Mouse (Mus musculus) cortical plate, adult 2 months (tissue): Measurements from ENCODE around the gene Fkbp5. TPM values are rescaled to one million over a fixed set of nuclear protein-coding genes. Genes with fewer than 3 reads are reported as not detected.

Source experiments
- H3K27ac ChIP-seq: fragments of 200-500 bp; 2 replicates; pipeline ENCODE4 v1.5.1; 2012; ENCODE audit warnings: low read length, control low read depth, inconsistent platforms; ENCODE audit not compliant: insufficient read depth
- H3K4me1 ChIP-seq: fragments of 200-500 bp; 2 replicates; pipeline ENCODE4 v1.6.1; 2011; ENCODE audit warnings: low read length; ENCODE audit not compliant: control insufficient read depth, insufficient read depth
- H3K4me3 ChIP-seq: fragments of 200-500 bp; 2 replicates; pipeline ENCODE4 v1.5.1; 2011; ENCODE audit warnings: mild to moderate bottlenecking, low read length, control low read depth; ENCODE audit not compliant: insufficient read depth
- CTCF ChIP-seq: fragments of 200-500 bp; IDR thresholded peaks from 2 replicates; pipeline ENCODE4 v1.5.1; 2011; ENCODE audit warnings: mild to moderate bottlenecking, control low read depth, low read length; ENCODE audit not compliant: insufficient read depth; ENCODE audit errors: extremely low read depth
- POLR2A ChIP-seq: fragments of 200-500 bp; IDR thresholded peaks from 2 replicates; pipeline ENCODE4 v1.6.1; 2011; ENCODE audit warnings: mild to moderate bottlenecking, low read length, control low read depth; ENCODE audit not compliant: insufficient read depth; ENCODE audit errors: extremely low read depth
- polyA plus RNA-seq: library from polyadenylated mRNA; depleted of rRNA; stranded (reverse); fragments of >200 nt; gene quantifications from 2 replicates; pipeline ENCODE4 v1.2.3, GENCODE M21; 2012

Fkbp5 gene
- polyA plus RNA-seq, 1 experiment, result 13.5 TPM

DNA sequence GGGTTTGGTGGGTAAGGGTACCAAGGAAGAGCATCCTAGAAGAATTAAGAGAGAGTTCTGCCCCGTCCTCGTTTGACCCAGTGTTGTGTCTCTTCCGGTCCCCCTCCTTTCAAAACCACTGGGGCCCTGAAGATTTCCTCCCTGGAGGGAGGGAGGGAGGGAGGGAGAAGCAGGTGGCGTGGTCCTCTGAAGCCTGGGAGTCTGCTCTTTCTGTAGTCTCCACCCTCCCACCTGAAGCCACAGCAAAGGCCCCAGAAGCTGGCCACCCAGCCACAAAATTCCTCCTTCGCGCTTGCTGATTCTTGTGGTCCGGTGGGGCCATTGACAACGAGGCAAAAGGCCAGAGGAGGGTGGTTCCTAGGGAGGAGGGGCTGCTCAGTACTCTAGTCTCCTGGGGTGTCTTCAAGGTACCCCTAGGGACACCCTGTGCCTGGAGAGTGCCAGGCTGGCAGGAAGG is 1.3 kb upstream of the Fkbp5 start:
- H3K4me1 ChIP-seq, result peaks cover 12% of the 10 kb centered on the region; the same call in 1 of the 2 replicates
- peak overlapping the region; percentile 39; the same call in 1 of the 2 replicates for H3K4me3 ChIP-seq
- peak overlapping the region; percentile 95; the same call in 1 of the 2 replicates for H3K27ac ChIP-seq
- TF ChIP-seq CTCF (no peak), POLR2A (no peak)

DNA sequence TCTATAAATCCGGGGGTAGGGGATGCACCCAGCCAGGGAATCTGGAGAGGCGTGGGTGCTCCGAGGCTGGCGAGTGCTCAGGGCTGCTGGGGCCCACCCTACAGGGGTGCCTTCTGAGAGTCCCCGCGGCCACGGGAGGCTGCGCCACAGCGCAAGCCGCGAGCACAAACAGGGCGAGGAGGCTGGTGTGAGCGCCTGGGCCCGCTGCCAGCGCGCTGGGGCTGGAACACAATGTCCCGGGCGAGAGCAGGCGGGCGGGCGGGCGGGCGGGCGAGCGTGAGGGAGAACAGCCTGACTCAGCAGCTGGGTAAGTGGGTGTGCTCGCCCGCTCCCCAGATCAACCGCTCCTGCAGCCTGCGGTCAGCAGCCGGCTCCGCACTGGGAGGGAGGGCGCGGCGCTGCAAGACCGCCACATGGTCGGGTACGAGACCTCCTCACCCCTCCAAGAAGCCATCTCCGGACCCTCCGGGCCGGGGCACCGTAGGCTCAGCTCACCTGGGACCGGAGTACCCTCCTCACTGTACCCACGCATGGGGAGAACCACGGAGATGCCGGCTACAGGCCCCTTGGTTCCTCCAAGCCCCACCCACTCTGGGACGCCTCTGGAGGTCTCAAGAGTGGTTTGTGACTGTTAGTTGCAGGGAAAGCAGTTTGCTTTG is 758 bp upstream of the Fkbp5 start:
- TF ChIP-seq POLR2A, result no peak
- no peak for TF ChIP-seq CTCF
- peaks cover 11% of the 10 kb centered on the region; the same call in 1 of the 2 replicates for H3K4me1 ChIP-seq
- H3K4me3 ChIP-seq, result peak overlapping the region; percentile 39
- H3K27ac ChIP-seq, result peak overlapping the region; percentile 95

DNA sequence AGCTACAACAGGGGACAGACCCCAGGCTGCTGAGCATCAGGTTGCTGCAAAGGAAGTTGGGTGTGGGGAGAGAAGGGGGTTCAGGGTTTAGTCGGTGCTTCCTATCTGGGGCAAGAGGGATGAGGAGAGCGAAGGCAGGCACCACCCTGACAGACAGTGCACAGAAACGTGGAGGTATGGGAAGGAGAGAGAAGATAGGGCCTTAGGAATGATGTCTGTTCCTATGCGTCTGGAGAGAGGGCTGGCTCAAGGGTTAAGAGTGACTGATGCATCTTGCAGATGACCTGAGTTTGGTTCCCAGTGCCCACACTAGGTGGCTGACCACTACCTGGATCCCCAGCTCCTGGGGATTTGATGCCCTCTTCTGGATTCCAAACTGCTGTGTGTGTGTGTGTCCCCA is 446 bp downstream of the Fkbp5 start:
- TF ChIP-seq CTCF (no peak), POLR2A (no peak)
- Histone ChIP-seq H3K4me1 (peaks cover 8% of the 10 kb centered on the region; the same call in 1 of the 2 replicates), H3K4me3 (peak overlapping the region; percentile 39; the same call in 1 of the 2 replicates), H3K27ac (no peak overlapping the region)

DNA sequence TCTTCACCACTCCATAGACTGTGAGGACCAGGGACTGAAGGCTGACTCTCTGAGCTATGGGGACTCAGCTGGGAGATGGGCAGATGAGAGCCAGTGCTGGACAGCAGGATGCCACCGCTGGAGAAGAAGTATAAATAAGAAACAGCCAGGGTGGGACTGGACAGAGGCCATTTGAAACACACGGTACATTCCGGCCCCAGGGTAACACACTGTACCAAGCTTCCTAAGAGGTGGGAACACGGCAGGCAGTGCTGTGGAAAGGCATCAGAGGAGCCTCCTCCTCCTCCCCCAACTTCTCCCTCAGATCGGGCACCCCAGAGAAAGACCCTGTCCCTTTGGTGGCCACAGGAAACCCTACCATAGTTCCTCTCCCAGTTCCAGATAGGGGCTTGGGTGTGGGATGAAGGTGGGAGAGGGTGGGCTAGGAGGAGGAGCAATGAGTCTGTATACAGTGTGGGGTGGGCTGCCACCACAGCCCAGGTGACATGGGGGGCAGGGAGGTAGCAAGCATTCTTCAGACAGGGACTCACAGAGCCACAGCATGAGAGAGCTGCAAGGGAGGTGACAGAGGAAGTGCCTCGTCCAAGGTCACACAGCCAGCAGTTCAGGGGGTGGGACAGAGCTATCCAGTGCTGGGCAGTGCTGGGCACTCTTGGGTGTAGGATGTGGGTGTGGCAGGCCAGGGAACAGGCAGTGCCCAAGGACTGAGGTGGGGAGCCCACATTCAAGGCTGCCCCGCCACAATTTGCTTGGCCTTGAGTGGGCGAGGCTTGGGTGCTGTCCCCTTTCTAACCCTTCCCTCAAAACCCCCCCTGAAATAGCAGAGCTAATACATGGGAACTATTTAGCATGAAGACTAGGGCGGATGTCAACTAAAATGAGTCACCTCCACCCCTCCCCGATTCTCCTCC is 1.6 kb downstream of the Fkbp5 start:
- Histone ChIP-seq H3K27ac (no peak overlapping the region), H3K4me1 (peaks cover 5% of the 10 kb centered on the region; the same call in 1 of the 2 replicates), H3K4me3 (no peak overlapping the region)
- TF ChIP-seq POLR2A (no peak), CTCF (no peak)

DNA sequence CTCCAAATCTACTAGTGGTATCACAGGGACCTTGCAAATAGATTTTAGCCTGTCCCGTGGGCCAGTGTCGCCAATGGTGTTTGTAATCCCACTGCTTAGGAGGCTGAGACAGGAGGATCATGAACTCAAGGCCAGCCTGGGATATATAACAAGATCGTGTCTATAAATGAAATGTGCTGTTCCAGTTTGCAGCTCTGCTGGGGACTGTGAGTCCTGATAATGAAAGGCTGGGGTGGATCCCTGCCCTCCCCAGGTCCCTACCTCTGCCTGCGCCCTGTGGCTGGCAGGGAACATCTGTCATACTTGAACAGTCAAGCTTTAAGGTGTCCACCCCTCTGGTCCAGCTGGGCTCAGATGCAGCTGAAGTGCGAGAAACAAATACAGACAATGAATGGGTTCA is 2.8 kb downstream of the Fkbp5 start:
- TF ChIP-seq CTCF (no peak), POLR2A (no peak)
- Histone ChIP-seq H3K27ac (no peak overlapping the region), H3K4me3 (no peak overlapping the region), H3K4me1 (peaks cover 5% of the 10 kb centered on the region; the same call in 1 of the 2 replicates)

DNA sequence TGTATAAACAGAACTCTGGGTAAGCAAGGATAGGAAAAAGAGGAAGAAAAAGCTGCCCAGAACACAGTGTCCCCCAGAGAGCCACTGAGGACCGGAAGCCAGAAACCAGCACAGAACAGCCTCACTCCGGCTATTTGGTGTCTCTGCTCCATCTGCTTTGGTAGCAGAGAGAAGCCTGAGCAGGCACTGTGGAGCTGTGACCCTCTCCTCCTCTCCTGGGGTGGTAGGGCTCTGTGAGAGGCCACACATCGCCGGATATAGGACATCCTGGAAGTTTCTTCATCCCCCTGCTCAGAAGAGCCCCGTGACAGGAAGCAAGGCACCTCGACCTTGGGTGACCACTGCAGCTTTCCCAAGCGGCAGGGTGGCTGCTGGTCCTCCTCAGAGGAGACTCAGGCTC is 3.5 kb downstream of the Fkbp5 start:
- H3K27ac ChIP-seq, result 0 out of 2 replicates have a peak overlapping the region, but pooled peaks have one; percentile 32
- peaks cover 5% of the 10 kb centered on the region; the same call in 1 of the 2 replicates for H3K4me1 ChIP-seq
- TF ChIP-seq CTCF (no peak), POLR2A (no peak)
- H3K4me3 ChIP-seq, result no peak overlapping the region

DNA sequence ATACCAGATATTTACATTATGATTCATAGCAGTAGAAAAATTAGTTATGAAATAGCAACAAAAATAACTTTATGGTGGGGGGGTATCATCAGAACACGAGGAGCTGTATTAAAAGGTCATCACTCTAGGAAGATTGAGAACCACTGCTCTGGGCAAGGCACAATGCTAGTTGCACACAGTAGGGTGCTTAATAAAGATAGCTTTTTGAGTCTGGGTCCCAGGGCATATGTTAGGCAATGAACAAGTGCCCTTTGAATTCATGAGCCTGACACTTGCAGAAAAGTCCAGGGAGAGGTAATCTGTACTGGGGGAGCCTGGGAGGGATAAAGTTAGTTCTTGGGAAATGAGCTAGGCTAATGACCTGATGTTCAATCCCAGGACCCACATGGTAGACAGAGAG is 4.0 kb downstream of the Fkbp5 start:
- H3K27ac ChIP-seq, result no peak overlapping the region
- H3K4me3 ChIP-seq, result no peak overlapping the region
- TF ChIP-seq POLR2A (no peak), CTCF (no peak)
- peaks cover 4% of the 10 kb centered on the region; the same call in 1 of the 2 replicates for H3K4me1 ChIP-seq

DNA sequence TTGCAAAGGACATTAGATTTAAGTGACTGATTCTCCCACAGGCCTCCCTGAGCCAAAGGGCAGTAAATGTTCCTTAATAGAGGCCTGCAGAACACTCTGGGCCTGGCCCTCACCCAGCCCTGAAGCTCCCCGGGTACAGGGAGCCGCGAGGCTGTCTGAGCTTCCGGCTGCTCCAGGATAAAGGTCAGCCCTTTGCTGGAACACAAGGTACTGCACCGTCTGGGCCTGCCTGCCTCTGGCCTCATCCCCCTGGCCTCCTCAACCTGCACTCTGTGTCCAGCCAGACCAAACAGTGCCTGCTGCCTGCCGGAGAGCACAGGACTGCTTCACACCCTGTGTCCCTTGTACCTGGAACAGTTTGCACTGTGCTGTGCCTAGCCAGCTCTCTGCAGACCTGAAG is 4.6 kb downstream of the Fkbp5 start:
- Histone ChIP-seq H3K27ac (no peak overlapping the region), H3K4me1 (peaks cover 2% of the 10 kb centered on the region; the same call in 1 of the 2 replicates)
- TF ChIP-seq CTCF (no peak), POLR2A (no peak)

More for the DNA sequence above, 4.6 kb downstream of the Fkbp5 start:
- no peak overlapping the region for H3K4me3 ChIP-seq
